Mouse (Mus musculus) hindbrain, embryonic 11.5 days (tissue): ENCODE measurements around the gene Plxnc1. TPM values are rescaled to one million over a fixed set of nuclear protein-coding genes. Genes with fewer than 3 reads are reported as not detected.

Experiments used
- ATAC-seq: fragments of 200-750 bp; cut with Nextera tagmentation; 2 replicates; pipeline ENCODE4 v1.8.0; 2017; ENCODE audit warnings: mild to moderate bottlenecking, moderate TSS enrichment, moderate library complexity; ENCODE audit not compliant: low FRiP score
- DNase-seq: peaks from one replicate; pipeline ENCODE4 v3.0.0-alpha.2; 2015; ENCODE audit warnings: low spot score
- H3K27ac ChIP-seq: fragments of 300-500 bp; sonication (generic); 2 replicates; pipeline ENCODE4 v1.5.1; 2014; ENCODE audit warnings: mild to moderate bottlenecking, low read depth, low read length
- H3K27me3 ChIP-seq: fragments of 300-500 bp; sonication (generic); 2 replicates; pipeline ENCODE4 v1.6.1; 2014; ENCODE audit warnings: mild to moderate bottlenecking, low read length, moderate library complexity, mixed read lengths; ENCODE audit not compliant: control insufficient read depth, insufficient read depth
- H3K36me3 ChIP-seq: fragments of 300-500 bp; sonication (generic); 2 replicates; pipeline ENCODE4 v1.6.1; 2014; ENCODE audit warnings: mild to moderate bottlenecking, low read length, moderate library complexity, mixed read lengths; ENCODE audit not compliant: control insufficient read depth, insufficient read depth
- H3K4me1 ChIP-seq: fragments of 300-500 bp; sonication (generic); replicated peaks from 2 replicates; pipeline ENCODE4 v1.6.1; 2014; ENCODE audit warnings: low read length, mixed read lengths; ENCODE audit not compliant: control insufficient read depth, insufficient read depth
- H3K4me2 ChIP-seq: fragments of 300-500 bp; sonication (generic); replicated peaks from 2 replicates; pipeline ENCODE4 v1.6.1; 2014; ENCODE audit warnings: mild to moderate bottlenecking, low read depth, low read length
- H3K4me3 ChIP-seq: fragments of 300-500 bp; sonication (generic); 2 replicates; pipeline ENCODE4 v1.5.1; 2014; ENCODE audit warnings: low read depth, low read length
- H3K9ac ChIP-seq: fragments of 300-500 bp; sonication (generic); 2 replicates; pipeline ENCODE4 v1.6.1; 2014; ENCODE audit warnings: low read depth, low read length
- H3K9me3 ChIP-seq: fragments of 300-500 bp; sonication (generic); 2 replicates; pipeline ENCODE4 v1.6.1; 2016; ENCODE audit warnings: low read length; ENCODE audit not compliant: control insufficient read depth
- WGBS: fragments of 180-500 bp; shearing (Covaris S2); extraction: QIAGEN DNeasy Blood & Tissue Kit; methylation state at CpG from one replicate; pipeline ENCODE4 v1.1.7; 2014; 5-methylcytosine and 5-hydroxymethylcytosine counted together
- polyA plus RNA-seq: library from polyadenylated mRNA; unstranded; fragments of >200 nt; fragmentation: Nextera tagmentation; extraction: Ambion mirVana; gene quantifications from 2 replicates; pipeline ENCODE4 v1.2.1, GENCODE M21; 2014

Gene Plxnc1
- polyA plus RNA-seq, 1 experiment from 2014 or later = 4.5 TPM

DNA sequence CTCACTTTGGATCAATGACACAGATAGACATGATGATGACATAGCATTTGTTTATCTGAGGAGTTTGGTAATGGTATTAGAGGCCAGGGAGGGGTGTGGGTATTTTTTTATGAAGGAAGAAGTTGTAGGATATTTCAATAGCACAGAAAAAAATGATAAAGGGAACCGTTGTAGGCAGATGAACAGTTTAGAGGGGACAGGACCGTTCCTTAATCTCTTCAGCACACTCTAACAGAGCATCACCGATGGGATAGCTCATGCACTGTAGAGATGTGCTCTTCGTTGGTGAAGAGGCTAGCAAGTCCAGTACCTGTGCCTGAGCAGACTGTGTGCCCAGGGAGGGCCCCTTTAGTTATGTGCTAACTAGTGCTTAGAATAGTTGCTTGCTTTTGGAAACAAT is 165.3 kb downstream of the Plxnc1 start:
- 93% methylated on average over 4 of the region's 4 CpGs for WGBS
- no peak overlapping the region for H3K4me3 ChIP-seq
- DNase-seq = no peak
- H3K27ac ChIP-seq = no peak overlapping the region
- no peak overlapping the region for H3K4me2 ChIP-seq
- no peaks in the 10 kb centered on the region for H3K27me3 ChIP-seq
- no peaks in the 10 kb centered on the region for H3K9me3 ChIP-seq
- H3K9ac ChIP-seq = no peak overlapping the region
- no peak for ATAC-seq
- H3K36me3 ChIP-seq = no peaks in the 10 kb centered on the region
- H3K4me1 ChIP-seq = no peaks in the 10 kb centered on the region

DNA sequence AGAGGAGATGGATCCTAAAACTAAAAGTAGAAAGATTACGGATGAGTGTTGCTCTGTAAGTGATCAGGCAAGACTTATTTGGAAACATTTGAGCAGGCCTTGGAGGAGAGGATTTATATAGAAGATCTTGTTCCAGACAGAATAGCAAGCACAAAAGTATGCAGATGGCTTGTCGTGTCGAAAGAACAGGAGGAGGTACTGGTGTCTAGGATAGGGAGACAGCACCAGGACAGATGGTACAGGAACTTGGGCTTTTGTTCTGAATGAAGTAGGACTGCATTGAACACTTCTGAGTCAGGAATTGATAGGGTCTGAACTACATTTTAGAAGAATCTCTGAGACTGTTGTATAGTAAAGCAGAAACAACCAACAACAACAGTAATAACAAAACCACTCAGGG is 167.1 kb downstream of the Plxnc1 start:
- H3K27ac ChIP-seq = no peak overlapping the region
- WGBS = 91% methylated on average over 3 of the region's 3 CpGs
- H3K4me2 ChIP-seq = no peak overlapping the region
- no peak overlapping the region for H3K4me3 ChIP-seq
- no peaks in the 10 kb centered on the region for H3K9me3 ChIP-seq
- H3K9ac ChIP-seq = no peak overlapping the region
- no peaks in the 10 kb centered on the region for H3K27me3 ChIP-seq
- H3K36me3 ChIP-seq = no peaks in the 10 kb centered on the region
- ATAC-seq (no peak), DNase-seq (no peak)
- H3K4me1 ChIP-seq = no peaks in the 10 kb centered on the region

DNA sequence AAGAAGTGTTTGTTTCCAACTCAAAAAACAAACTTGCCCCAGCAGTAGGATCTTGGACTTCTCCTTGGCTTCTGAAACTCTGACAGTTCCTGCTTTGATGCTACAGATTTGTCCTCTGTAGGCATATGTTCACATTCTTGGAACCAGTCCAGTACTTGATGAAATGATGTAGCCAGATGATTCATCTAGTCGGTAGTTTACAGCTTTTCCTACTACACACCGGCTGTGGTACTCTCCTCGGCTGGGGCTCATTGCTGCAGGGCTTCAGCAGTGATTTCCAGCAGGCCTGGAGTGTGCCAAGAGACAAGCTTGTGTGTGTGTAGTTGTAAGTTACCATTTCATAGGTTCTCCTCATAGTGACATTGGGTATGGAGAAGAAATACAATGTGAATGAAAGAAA is 173.1 kb downstream of the Plxnc1 start:
- no peak overlapping the region for H3K4me2 ChIP-seq
- H3K9me3 ChIP-seq = no peaks in the 10 kb centered on the region
- no peak overlapping the region for H3K4me3 ChIP-seq
- no peaks in the 10 kb centered on the region for H3K27me3 ChIP-seq
- H3K4me1 ChIP-seq = no peaks in the 10 kb centered on the region
- no peak for DNase-seq
- ATAC-seq = no peak
- no peak overlapping the region for H3K9ac ChIP-seq
- 76% methylated on average over 3 of the region's 3 CpGs for WGBS
- no peak overlapping the region for H3K27ac ChIP-seq
- H3K36me3 ChIP-seq = no peaks in the 10 kb centered on the region

DNA sequence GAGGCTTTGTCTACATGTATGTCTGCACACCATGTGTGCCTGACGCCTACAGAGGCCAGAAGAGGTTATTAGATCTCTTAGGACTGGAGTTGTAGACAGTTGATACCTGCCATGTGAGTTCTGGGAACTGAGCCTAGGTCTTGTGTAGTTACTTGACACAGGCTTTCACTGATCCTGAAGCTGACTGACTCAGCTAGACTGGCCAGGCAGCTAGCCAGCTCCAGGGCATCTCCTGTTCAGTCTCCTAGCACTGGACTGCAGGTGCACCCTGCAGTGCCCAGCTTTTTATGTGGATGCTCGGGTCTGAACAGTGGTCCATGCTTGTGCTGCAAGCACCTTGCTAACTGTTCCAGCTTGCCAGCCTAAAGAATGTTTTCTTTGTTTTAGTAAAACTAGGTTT is 197.6 kb downstream of the Plxnc1 start:
- Histone ChIP-seq H3K4me1 (no peaks in the 10 kb centered on the region), H3K9ac (no peak overlapping the region), H3K4me2 (no peak overlapping the region), H3K27me3 (no peaks in the 10 kb centered on the region), H3K9me3 (no peaks in the 10 kb centered on the region), H3K27ac (no peak overlapping the region), H3K36me3 (no peaks in the 10 kb centered on the region), H3K4me3 (no peak overlapping the region)
- DNase-seq (no peak), ATAC-seq (no peak)
- 82% methylated on average over 2 of the region's 2 CpGs for WGBS

DNA sequence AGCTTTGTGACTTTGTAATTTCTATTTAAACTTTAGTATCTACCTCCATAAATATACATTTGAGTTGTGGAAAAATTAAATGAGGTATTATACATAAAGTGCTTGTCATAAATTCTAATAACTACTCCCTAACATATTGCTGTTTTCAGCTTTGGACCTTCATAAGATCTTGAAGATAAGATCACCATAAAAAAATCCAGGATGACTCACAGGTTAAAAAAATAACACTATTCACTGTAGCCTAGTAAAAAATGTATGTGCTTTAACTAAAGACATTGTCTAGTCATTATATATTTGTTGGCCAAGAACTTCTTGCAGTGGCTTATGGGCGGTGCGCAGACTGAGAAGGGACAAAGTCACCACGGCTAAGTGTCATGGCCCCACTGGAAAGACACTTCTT is 203.2 kb downstream of the Plxnc1 start:
- H3K27ac ChIP-seq = no peak overlapping the region
- H3K4me2 ChIP-seq = no peak overlapping the region
- no peaks in the 10 kb centered on the region for H3K27me3 ChIP-seq
- no peaks in the 10 kb centered on the region for H3K36me3 ChIP-seq
- no peak overlapping the region for H3K4me3 ChIP-seq
- no peaks in the 10 kb centered on the region for H3K9me3 ChIP-seq
- WGBS = 99% methylated on average over 3 of the region's 3 CpGs
- no peaks in the 10 kb centered on the region for H3K4me1 ChIP-seq
- ATAC-seq (no peak), DNase-seq (no peak)
- H3K9ac ChIP-seq = no peak overlapping the region
